Mouse (Mus musculus): ENCODE data around the gene Rnase1.
"Not testable (repeated sequence)": the region's sequence is repeated elsewhere in the genome, so short reads cannot be mapped to it uniquely, and the experiment has no call there.

The Rnase1 gene

GRCm38 (mm10) chr14:51146685-51147084, at the start of gene Rnase1:
Gene Rnase1 (minus strand): TSS chr14:51146785.
- no peak for DNase-seq

- DNase-seq, result peak; percentile 58
Observed at GRCm38 (mm10) chr14:51195681-51196080, 49.1 kb upstream of the Rnase1 start.

- DNase-seq, result not testable (repeated sequence)
Observed at GRCm38 (mm10) chr14:51181051-51181450, 34.5 kb upstream of the Rnase1 start.

- no peak for DNase-seq
Observed at GRCm38 (mm10) chr14:51173843-51174242, 27.3 kb upstream of the Rnase1 start.

- DNase-seq, result not testable (repeated sequence)
Observed at GRCm38 (mm10) chr14:51172947-51173346, 26.4 kb upstream of the Rnase1 start.

- peak; percentile 55 for DNase-seq
Observed at GRCm38 (mm10) chr14:51172095-51172865, 25.7 kb upstream of the Rnase1 start.

GRCm38 (mm10) chr14:51166068-51166467, 19.5 kb upstream of the Rnase1 start:
- DNase-seq, result no peak

- DNase-seq, result no peak
Observed at GRCm38 (mm10) chr14:51165435-51165834, 18.9 kb upstream of the Rnase1 start.

- not testable (repeated sequence) for DNase-seq
Observed at GRCm38 (mm10) chr14:51163323-51163722, 16.7 kb upstream of the Rnase1 start.

- DNase-seq, result peak; percentile 67
Observed at GRCm38 (mm10) chr14:51161976-51162375, 15.4 kb upstream of the Rnase1 start, which contains the start of gene Rnase2b. Gene Rnase2b (plus strand): TSS chr14:51162260.

- DNase-seq, result no peak
Observed at GRCm38 (mm10) chr14:51157072-51157471, 10.5 kb upstream of the Rnase1 start.

GRCm38 (mm10) chr14:51156736-51157068, 10.1 kb upstream of the Rnase1 start:
- DNase-seq, result no peak

- no peak for DNase-seq
Observed at GRCm38 (mm10) chr14:51156056-51156735, 9.6 kb upstream of the Rnase1 start.

- DNase-seq, result no peak
Observed at GRCm38 (mm10) chr14:51152249-51152870, 5.8 kb upstream of the Rnase1 start.

GRCm38 (mm10) chr14:51150206-51150831, 3.7 kb upstream of the Rnase1 start:
- no peak for DNase-seq

- DNase-seq, result no peak
Observed at GRCm38 (mm10) chr14:51149164-51149563, 2.6 kb upstream of the Rnase1 start.

- DNase-seq, result no peak
Observed at GRCm38 (mm10) chr14:51148006-51148405, 1.4 kb upstream of the Rnase1 start.

GRCm38 (mm10) chr14:51145521-51145920, 1.1 kb downstream of the Rnase1 start:
- DNase-seq, result no peak

GRCm38 (mm10) chr14:51144451-51144850, 2.1 kb downstream of the Rnase1 start:
- DNase-seq, result no peak

- DNase-seq, result no peak
Observed at GRCm38 (mm10) chr14:51143937-51144336, 2.6 kb downstream of the Rnase1 start.

GRCm38 (mm10) chr14:51143287-51143686, 3.3 kb downstream of the Rnase1 start:
- DNase-seq, result no peak

- DNase-seq, result no peak
Observed at GRCm38 (mm10) chr14:51142568-51142967, 4.0 kb downstream of the Rnase1 start.

- DNase-seq, result no peak
Observed at GRCm38 (mm10) chr14:51142119-51142518, 4.5 kb downstream of the Rnase1 start.

All from lung, postnatal 36 days (tissue).